Mouse (Mus musculus) cerebellum, adult 11 months (tissue): Measurements from ENCODE around the gene Trim72.
"Not testable (repeated sequence)": the region's sequence is repeated elsewhere in the genome, so short reads cannot be mapped to it uniquely, and the experiment has no call there.

Source experiments
- DNase-seq: peaks from one replicate; pipeline ENCODE4 v3.0.0; 2022

Trim72 gene

DNA sequence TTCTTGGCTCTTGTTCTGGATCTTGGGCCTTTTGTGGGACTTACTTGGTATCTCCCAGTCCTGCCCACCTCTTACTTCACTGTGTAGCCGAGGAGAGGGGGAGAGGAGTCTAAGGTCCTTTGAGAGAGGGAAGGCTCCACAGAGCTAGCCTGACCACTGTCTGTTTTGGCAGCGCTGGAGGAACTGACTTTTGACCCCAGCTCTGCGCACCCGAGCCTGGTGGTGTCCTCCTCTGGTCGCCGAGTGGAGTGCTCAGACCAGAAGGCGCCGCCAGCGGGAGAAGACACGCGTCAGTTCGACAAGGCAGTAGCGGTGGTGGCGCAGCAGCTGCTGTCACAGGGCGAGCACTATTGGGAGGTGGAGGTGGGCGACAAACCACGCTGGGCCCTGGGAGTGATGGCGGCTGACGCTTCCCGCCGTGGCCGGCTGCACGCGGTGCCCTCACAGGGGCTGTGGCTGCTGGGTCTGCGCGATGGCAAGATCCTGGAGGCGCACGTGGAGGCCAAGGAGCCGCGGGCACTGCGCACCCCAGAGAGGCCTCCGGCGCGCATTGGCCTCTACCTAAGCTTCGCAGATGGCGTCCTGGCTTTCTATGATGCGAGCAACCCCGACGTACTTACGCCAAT is 6.1 kb downstream of the Trim72 start:
- DNase-seq = no peak

DNA sequence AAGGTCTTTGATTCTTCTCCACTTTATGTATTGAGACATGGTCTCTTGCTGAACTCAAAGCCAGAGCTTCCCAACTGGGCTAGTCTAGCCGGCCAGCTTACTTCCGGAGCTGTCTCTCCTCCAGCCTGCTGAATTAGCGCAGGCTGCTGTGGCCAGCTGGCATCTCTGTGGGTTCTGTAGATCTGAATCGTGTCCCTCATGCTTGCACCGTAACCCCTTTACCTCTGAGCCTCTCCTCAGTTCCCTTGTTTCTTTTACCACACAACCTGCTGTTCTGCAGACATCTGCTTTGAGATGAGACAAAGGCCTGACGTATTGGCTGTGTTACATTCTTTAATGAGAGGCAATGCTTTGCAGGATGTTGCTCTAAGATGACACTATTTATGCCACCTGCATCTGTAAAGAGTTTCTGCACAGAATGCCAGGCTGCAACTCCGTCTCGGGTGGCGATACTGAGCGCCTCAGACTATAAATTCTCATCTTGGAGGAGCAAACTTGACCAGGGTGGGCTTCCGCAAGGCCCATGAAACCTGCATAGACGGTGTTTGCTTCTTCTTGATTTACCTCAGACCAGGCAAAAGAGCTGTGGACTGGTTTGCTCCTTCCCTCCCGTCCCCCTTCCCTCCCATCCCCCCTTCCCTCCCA is 8.5 kb downstream of the Trim72 start:
- no peak for DNase-seq

DNA sequence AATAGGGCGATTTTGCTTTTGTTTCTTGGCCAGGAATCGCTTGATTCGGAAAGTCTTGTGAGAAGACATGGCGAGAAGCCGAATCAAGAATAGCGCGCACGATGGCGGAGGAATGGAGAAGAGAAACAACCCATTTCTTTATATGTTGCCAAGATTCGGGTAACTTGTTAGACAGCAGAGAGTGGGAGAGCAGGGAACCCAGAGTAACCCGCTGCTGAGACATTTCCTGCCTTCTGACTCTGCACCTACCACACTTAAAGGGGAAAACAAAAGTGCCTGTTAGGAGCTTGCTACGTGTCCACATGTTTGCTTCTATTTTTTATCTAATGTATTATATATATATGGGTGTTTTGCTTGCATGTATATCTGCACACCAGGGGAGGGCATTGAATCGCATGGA is 9.4 kb downstream of the Trim72 start:
- no peak for DNase-seq

DNA sequence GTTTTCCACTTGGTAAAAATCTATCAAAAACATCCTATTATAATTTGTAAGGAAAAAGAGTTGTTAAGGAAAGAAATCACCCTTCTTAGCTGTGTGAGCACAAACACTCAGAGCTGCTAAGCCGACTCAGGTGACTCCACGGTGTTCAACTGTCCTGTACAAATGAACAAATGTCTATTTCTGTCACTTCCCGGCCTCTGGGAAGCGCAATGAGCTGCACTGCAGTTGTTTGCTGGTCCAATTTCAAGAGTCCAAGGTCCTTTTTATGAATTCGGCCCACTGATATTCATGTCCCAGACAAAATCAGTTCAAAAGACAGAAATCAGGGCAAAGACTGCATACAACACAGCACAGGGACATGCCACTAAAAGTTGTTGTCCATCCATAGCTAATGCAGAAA is 12.4 kb downstream of the Trim72 start:
- not testable (repeated sequence) for DNase-seq

DNA sequence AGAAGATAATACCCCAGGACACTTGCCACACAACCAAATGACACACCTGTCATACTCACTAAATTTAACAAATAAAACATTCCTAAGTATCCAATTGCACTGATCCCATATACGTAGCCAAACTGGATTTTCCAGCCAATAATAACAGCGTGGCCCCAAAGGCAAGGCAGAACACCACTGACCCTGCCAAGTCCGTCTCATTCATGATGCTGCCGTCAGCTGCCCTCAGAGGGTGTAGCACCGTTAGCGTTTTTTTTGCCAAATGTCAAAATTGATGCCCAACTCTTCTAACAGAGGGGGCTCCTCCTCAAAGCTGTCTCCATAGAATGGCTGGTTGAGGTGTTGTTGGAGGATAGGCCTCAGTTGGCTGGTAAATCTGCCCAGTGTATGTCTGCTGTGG is 12.9 kb downstream of the Trim72 start:
- no peak for DNase-seq

DNA sequence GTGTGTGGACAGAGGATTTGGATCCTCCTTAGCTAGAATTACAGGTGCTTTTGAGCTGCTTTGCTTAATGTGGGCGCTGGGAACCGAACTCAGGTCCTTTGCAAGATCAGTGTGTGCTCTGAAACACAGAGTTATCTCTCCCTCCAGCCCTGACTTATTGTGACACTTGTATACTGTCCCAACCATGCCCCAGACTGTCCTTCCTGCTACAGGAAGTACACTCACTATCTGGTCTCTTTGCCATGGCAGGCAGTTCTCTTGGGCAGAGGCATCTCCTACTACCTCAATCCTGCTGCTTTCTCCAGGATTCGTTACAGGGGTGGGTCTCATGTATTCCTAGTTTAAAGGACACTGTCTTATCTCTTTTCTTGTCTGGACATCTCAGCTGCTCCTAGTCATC is 14.5 kb downstream of the Trim72 start:
- no peak for DNase-seq

DNA sequence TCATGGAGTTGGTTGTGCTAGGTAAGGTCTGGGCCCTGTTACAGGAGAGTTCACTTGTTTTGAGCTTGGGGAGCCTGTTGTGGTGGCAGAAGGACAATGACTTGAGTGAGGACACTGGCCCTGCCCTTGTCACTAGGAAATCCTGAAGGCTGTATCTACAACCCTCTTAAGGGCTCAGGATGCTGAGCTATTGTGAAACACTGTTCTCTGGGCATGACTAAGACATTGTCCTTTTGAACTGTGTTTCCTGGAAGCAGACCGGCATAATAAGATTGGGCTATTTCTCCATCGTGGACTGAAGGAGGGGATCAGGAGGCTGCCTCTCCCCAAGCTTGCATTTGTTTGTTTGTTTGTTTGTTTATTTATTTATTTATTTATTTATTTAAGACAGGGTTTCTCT is 15.4 kb downstream of the Trim72 start:
- no peak for DNase-seq

DNA sequence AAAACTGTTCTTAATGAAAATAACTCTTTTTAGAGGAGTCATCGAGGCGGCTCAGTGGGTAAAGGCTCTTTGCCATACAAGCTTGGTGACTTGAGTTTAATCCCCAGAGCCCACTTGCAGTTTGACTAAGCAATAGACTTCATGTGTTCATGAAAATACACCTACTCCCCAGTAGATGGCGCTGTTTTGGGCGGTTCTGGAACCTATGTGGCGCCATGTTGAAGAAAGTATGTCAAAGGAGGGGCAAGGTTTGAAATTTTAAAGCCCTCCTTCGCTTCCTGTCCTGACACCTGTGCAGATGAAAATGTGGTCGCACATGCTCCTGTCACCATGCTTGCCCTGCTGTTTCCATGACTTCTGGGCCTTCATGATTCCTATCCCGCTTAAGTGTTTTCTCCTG is 19.2 kb downstream of the Trim72 start:
- DNase-seq = no peak

GRCm38 (mm10) chr7:128023565-128023964 is 19.8 kb downstream of the Trim72 start:
- DNase-seq = no peak

- DNase-seq = no peak
Observed at GRCm38 (mm10) chr7:128024364-128024763, 20.6 kb downstream of the Trim72 start.

- DNase-seq = no peak
Observed at GRCm38 (mm10) chr7:128024932-128025331, 21.2 kb downstream of the Trim72 start.

DNA sequence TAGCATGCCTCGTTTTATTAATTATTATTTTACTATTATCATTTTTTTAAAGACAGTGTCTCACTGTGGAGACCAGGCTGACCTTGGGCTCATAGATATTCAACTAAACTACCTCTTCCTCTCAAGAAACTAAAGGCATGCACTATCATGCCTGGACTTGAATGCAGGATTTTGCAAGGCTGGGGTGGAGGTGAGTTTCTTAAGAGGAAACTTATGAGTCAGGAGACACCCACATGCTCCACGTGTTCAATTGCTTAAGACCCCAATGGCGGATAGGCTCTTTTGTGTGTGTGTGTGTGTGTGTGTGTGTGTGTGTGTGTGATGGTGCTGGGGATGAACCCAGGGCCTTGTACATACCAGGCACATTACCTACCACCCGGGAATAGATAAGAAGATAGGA is 21.6 kb downstream of the Trim72 start:
- no peak for DNase-seq

- no peak for DNase-seq
Observed at GRCm38 (mm10) chr7:128031403-128031976, 27.7 kb downstream of the Trim72 start.

- DNase-seq = no peak
Observed at GRCm38 (mm10) chr7:128032290-128032988, 28.7 kb downstream of the Trim72 start.

DNA sequence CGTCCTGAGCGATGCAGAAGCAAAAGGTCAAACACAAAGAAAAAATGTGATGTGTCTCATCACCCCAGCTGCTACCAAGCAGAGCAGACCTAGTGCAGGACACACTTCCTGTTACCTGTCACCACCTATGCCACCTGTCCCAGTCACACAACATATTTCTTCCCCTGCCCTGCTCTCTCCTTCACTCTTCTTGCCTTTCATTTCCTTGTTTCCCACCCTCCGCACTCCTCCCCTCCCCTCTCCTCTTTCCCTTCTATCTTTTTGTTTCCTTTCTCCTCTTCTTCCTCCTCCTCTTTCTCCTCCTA is 29.2 kb downstream of the Trim72 start:
- no peak for DNase-seq

DNA sequence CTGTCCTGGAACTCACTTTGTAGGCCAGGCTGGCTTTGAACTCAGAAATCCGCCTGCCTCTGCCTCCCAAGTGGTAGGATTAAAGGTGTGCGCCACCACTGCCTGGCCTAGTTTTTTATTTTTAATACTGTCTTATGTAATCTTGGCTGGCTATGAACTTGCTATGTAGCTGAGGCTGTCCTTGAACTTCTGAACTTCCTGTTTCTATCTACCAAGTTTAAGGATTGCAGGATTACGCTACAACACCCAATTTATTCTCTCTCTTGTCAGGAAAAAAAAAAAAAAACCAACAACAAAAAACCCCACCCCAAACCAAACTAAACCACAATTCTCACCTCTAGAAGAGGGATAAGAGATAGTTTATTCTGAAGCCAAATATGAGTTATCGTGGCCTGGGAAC is 29.9 kb downstream of the Trim72 start:
- DNase-seq = no peak

- DNase-seq = not testable (repeated sequence)
Observed at GRCm38 (mm10) chr7:128042161-128042820, 38.5 kb downstream of the Trim72 start.

DNA sequence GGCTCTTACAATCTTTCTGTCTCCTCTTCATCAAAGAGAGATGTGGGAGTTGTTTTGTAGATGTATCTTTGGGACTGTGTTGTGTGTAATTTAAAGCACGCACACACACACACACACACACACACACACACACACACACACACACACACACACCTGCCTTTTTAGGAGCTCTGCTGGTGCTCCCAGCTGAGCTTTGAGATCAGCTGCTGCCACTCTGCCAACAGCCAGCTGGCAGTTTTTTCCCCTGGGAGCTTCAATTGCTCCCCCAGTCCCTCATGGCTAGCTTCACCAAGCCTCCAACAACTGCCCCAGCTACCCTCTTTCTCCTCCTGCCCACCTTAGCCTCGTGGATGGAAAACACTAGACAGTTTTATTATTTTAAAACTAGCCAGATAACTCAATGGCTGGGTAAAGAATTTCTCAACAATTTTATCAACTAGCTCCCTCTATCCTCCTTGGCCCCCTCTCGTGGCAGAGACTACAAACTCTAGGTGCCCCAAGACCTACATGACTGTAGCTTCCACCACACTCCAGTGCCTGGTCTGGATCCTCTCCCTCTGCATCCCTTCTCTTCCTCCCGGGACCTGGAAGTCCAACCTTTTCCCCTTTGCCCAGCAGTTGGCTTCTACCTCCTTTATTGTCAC is 40.5 kb downstream of the Trim72 start:
- no peak for DNase-seq

- DNase-seq = no peak
Observed at GRCm38 (mm10) chr7:128045640-128046039, 41.9 kb downstream of the Trim72 start.

- no peak for DNase-seq
Observed at GRCm38 (mm10) chr7:128048819-128049218, 45.1 kb downstream of the Trim72 start.

DNA sequence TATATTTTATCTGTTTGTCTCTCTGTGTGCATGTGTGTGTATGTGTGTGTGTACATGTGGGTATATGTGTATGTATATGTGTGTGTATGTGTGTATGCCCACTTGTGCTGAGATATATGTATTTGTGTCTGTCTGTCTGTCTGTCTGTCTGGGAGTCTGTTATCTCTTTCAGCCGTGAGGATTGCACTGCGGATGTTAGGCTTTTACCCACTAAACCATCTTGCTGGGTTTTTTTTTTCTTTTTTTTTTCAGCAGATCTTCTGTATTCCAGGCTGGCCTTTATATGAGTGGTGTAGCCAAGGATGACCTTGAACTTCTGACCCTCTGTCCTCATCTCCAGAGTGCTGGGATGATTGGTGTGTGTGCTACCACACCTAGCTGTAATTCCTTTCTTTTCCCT is 45.5 kb downstream of the Trim72 start:
- DNase-seq = no peak

GRCm38 (mm10) chr7:128050739-128051138 is 47.0 kb downstream of the Trim72 start:
- no peak for DNase-seq

DNA sequence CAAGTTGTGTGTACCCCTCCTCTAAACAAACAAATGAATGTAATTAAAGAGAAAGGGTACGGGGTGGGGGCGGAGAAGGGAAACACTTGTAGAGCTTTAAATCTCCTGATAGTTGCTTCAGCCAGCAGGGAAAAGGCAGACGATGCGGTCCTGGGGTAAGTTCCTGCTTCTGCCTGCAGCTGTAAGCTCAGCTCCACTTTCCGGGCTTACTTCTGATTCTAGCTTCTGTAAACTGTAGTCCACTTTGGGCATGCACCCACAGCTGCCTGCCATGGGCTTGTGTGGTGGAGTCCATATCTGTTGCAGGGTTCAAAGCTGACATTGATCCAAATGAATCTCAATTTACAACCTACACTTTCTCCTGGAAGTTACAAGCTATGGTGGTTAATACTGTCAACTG is 49.3 kb downstream of the Trim72 start:
- DNase-seq = no peak
